Mouse (Mus musculus): Measurements from ENCODE around the gene Tomm70a. TPM values are rescaled to one million over a fixed set of nuclear protein-coding genes. Genes with fewer than 3 reads are reported as not detected.

Gene Tomm70a
- total and polyA plus RNA-seq, 2 experiments from 2014 or later = 66.5 to 107 TPM

DNA sequence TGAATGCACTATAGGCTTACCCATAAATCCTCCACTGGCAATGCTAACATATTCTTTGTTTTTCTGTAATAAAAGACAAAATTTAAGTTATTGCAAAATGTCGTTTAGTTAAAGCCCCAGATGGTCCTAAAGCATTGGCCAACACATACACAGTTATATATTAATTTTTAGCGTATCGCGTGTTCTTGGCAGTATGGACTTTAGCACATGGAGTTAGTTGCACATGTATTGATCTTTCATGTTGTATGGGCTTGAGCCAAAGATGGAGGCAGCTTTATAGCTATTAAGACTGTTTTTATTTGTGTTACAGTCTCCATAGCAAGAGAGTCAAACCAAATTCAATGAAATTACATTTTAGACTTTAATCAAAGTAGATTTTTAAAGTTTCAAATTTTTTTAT, 65.1 kb downstream of the Tomm70a start:
- H3K27me3 ChIP-seq (ENCODE audit: insufficient read depth, low read length) = no peaks in the 10 kb centered on the region
- no peak for TF ChIP-seq CTCF (IDR thresholded peaks at IDR 0.05)
- peaks cover 35% of the 10 kb centered on the region for H3K36me3 ChIP-seq (ENCODE audit: insufficient read depth, low read length)
- 99% methylated on average over 4 of the region's 4 CpGs for WGBS
- H3K9me3 ChIP-seq (ENCODE audit: low read length) = no peaks in the 10 kb centered on the region
- H3K4me1 ChIP-seq (ENCODE audit: insufficient read depth, low read length) = no peaks in the 10 kb centered on the region
- DNase-seq (ENCODE audit: low spot score) = no peak
- H3K4me2 ChIP-seq (ENCODE audit: low read depth, low read length, poor library complexity, severe bottlenecking) = no peak overlapping the region
- no peak overlapping the region for H3K4me3 ChIP-seq (ENCODE audit: low read depth, low read length)
- no peak for ATAC-seq (ENCODE audit: low FRiP score)
- no peak overlapping the region for H3K27ac ChIP-seq (ENCODE audit: low read depth, low read length)
- no peak overlapping the region for H3K9ac ChIP-seq (replicated peaks; ENCODE audit: low read length, poor library complexity, severe bottlenecking)

DNA sequence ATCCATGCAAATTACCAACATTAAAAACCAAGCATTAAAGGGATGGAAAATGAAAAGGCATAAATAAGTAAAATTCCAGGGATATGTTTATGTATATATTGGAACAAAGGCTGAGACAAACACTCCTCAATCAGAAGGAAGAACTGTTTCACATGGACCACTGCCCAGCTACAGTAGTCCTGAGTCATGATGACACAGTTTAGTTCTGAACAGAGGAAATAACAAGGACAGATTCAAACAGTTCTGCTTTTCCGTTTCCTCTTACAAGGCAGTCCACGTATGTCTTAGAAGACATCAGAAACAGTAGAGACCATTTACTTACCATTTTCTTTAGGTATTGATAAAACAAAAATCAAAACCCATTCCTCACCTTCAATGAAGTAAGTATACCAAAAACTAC, 68.0 kb downstream of the Tomm70a start:
- 94% methylated on average over 2 of the region's 2 CpGs for WGBS
- TF ChIP-seq CTCF (IDR thresholded peaks at IDR 0.05) = no peak

DNA sequence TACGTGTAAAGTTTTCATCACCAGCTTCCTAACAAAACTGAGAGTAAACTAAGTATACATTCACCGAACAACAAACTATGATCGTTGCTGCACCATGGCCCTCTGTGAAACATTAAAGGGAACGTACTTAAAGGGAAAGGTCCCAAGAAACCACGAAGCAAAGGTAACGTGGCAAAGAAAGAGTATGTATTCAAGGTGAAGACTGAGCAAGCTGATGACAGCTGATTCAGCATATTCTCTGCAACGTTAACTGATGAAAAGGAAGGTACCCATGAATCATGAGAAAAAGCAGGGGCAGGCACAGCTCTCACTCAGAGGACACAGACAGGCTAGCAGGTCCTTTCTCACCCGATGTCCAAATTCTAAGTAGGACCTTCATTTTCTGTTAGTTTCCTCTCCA, 68.9 kb downstream of the Tomm70a start:
- TF ChIP-seq CTCF (IDR thresholded peaks at IDR 0.05) = no peak
- no peak overlapping the region for H3K9ac ChIP-seq (replicated peaks; ENCODE audit: low read length, poor library complexity, severe bottlenecking)
- DNase-seq (ENCODE audit: low spot score) (no peak), ATAC-seq (ENCODE audit: low FRiP score) (no peak)
- WGBS = 90% methylated on average over 8 of the region's 8 CpGs
- H3K4me2 ChIP-seq (ENCODE audit: low read depth, low read length, poor library complexity, severe bottlenecking) = no peak overlapping the region
- H3K27ac ChIP-seq (ENCODE audit: low read depth, low read length) = no peak overlapping the region
- peaks cover 27% of the 10 kb centered on the region; the same call in 1 of the 2 replicates for H3K36me3 ChIP-seq (ENCODE audit: insufficient read depth, low read length)
- no peaks in the 10 kb centered on the region for H3K4me1 ChIP-seq (ENCODE audit: insufficient read depth, low read length)
- no peaks in the 10 kb centered on the region for H3K9me3 ChIP-seq (ENCODE audit: low read length)
- H3K27me3 ChIP-seq (ENCODE audit: insufficient read depth, low read length) = no peaks in the 10 kb centered on the region
- no peak overlapping the region for H3K4me3 ChIP-seq (ENCODE audit: low read depth, low read length)

More for the DNA sequence above, 68.0 kb downstream of the Tomm70a start:
- H3K36me3 ChIP-seq (ENCODE audit: insufficient read depth, low read length) = peaks cover 23% of the 10 kb centered on the region; the same call in 1 of the 2 replicates
- DNase-seq (ENCODE audit: low spot score) (no peak), ATAC-seq (ENCODE audit: low FRiP score) (no peak)
- H3K9me3 ChIP-seq (ENCODE audit: low read length) = no peaks in the 10 kb centered on the region
- no peaks in the 10 kb centered on the region for H3K27me3 ChIP-seq (ENCODE audit: insufficient read depth, low read length)
- H3K4me2 ChIP-seq (ENCODE audit: low read depth, low read length, poor library complexity, severe bottlenecking) = no peak overlapping the region
- H3K4me1 ChIP-seq (ENCODE audit: insufficient read depth, low read length) = no peaks in the 10 kb centered on the region
- H3K27ac ChIP-seq (ENCODE audit: low read depth, low read length) = no peak overlapping the region
- no peak overlapping the region for H3K4me3 ChIP-seq (ENCODE audit: low read depth, low read length)
- no peak overlapping the region for H3K9ac ChIP-seq (replicated peaks; ENCODE audit: low read length, poor library complexity, severe bottlenecking)

DNA sequence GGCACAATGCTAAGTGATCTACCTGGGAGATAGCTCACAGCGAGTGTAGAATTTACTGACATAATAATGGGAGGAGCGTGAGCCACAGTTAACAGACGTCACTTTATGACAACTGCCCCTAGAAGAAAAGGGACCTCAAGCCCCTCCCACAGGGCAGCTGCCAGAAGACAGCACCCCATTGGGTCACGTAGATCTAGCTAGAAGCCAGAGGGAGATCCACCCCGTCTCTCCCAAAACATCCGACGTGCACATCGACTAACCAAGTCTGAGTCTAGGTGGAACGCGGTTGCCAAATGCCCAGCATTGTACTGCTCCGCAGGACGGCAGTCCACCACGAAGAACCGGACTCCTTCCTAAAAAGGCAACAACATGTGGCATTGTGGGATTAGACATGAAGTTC, 69.7 kb downstream of the Tomm70a start:
- no peak for ATAC-seq (ENCODE audit: low FRiP score)
- peaks cover 27% of the 10 kb centered on the region; the same call in 1 of the 2 replicates for H3K36me3 ChIP-seq (ENCODE audit: insufficient read depth, low read length)

DNA sequence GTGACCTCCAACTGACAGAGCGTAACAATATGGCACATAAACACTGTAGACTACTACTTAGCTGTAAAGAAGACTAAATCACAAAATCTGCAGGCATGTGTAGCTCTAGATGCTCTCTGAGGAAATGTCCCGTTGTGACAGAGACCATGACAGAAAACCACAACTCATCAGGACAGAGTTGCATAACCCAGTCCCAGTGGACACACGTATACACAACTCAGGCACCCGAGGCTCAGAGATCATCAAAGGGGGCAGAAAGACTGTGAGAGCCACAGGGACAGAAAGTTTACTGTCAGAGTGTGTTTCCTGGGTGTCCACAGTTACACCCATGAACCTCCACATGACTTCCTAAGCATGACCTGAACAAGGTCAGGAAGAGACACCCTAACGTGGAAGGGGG, 75.1 kb downstream of the Tomm70a start:
- H3K9ac ChIP-seq (replicated peaks; ENCODE audit: low read length, poor library complexity, severe bottlenecking) = no peak overlapping the region
- H3K36me3 ChIP-seq (ENCODE audit: insufficient read depth, low read length) = peaks cover 23% of the 10 kb centered on the region
- no peaks in the 10 kb centered on the region for H3K9me3 ChIP-seq (ENCODE audit: low read length)
- H3K4me1 ChIP-seq (ENCODE audit: insufficient read depth, low read length) = no peaks in the 10 kb centered on the region
- H3K27ac ChIP-seq (ENCODE audit: low read depth, low read length) = no peak overlapping the region
- H3K4me3 ChIP-seq (ENCODE audit: low read depth, low read length) = no peak overlapping the region
- no peak for TF ChIP-seq CTCF (IDR thresholded peaks at IDR 0.05)
- no peaks in the 10 kb centered on the region for H3K27me3 ChIP-seq (ENCODE audit: insufficient read depth, low read length)
- WGBS = 80% methylated on average over 5 of the region's 5 CpGs
- DNase-seq (ENCODE audit: low spot score) (no peak), ATAC-seq (ENCODE audit: low FRiP score) (no peak)
- no peak overlapping the region for H3K4me2 ChIP-seq (ENCODE audit: low read depth, low read length, poor library complexity, severe bottlenecking)

More for the DNA sequence above, 69.7 kb downstream of the Tomm70a start:
- no peak for DNase-seq (ENCODE audit: low spot score)
- no peak for TF ChIP-seq CTCF (IDR thresholded peaks at IDR 0.05)
- H3K27me3 ChIP-seq (ENCODE audit: insufficient read depth, low read length) = no peaks in the 10 kb centered on the region
- H3K27ac ChIP-seq (ENCODE audit: low read depth, low read length) = no peak overlapping the region
- no peaks in the 10 kb centered on the region for H3K9me3 ChIP-seq (ENCODE audit: low read length)
- H3K4me3 ChIP-seq (ENCODE audit: low read depth, low read length) = no peak overlapping the region
- H3K9ac ChIP-seq (replicated peaks; ENCODE audit: low read length, poor library complexity, severe bottlenecking) = no peak overlapping the region
- H3K4me1 ChIP-seq (ENCODE audit: insufficient read depth, low read length) = no peaks in the 10 kb centered on the region
- WGBS = 87% methylated on average over 14 of the region's 14 CpGs
- H3K4me2 ChIP-seq (ENCODE audit: low read depth, low read length, poor library complexity, severe bottlenecking) = no peak overlapping the region

DNA sequence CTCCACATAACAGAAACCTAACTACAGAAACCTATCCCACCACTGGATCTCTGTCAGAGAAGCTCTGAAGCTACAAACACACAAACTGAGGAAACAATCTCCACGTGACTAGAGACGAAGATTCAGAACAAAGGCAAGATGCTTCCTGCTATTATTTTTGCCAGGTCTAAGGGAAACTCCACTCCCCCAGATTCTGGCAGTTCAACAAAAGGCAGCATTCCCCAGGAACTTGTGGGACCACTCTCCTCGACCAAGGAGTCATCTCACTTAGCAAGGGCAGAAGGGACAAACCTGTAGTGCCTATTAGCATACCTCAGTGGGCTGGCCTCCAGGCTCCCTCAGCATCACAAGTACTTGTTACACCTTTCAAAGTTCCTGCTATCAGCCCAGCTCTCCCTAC, 75.8 kb downstream of the Tomm70a start:
- 82% methylated on average over 3 of the region's 3 CpGs for WGBS
- peaks cover 17% of the 10 kb centered on the region for H3K36me3 ChIP-seq (ENCODE audit: insufficient read depth, low read length)
- H3K27ac ChIP-seq (ENCODE audit: low read depth, low read length) = no peak overlapping the region
- H3K4me1 ChIP-seq (ENCODE audit: insufficient read depth, low read length) = no peaks in the 10 kb centered on the region
- H3K9ac ChIP-seq (replicated peaks; ENCODE audit: low read length, poor library complexity, severe bottlenecking) = no peak overlapping the region
- ATAC-seq (ENCODE audit: low FRiP score) = no peak
- TF ChIP-seq CTCF (IDR thresholded peaks at IDR 0.05) = no peak
- DNase-seq (ENCODE audit: low spot score) = no peak
- no peak overlapping the region for H3K4me2 ChIP-seq (ENCODE audit: low read depth, low read length, poor library complexity, severe bottlenecking)
- no peak overlapping the region for H3K4me3 ChIP-seq (ENCODE audit: low read depth, low read length)
- no peaks in the 10 kb centered on the region for H3K9me3 ChIP-seq (ENCODE audit: low read length)
- H3K27me3 ChIP-seq (ENCODE audit: insufficient read depth, low read length) = no peaks in the 10 kb centered on the region

Other genes starting within 250 kb of the Tomm70a start
- 1.6 and 4.1 TPM in 2 replicates for gene Tmem45a, start 235.5 kb upstream of the Tomm70a start, total RNA-seq (2014; rRNA removed)
- 3.0 and 3.6 TPM in 2 replicates for gene Tmem45a, start 235.5 kb upstream of the Tomm70a start, polyA plus RNA-seq (2015; fragmentation: Nextera tagmentation; extraction: Ambion mirVana)
- gene Lnp1, start 193.6 kb upstream of the Tomm70a start, total RNA-seq (2014; rRNA removed) = not detected in 2 replicates
- 0.73 and 0.88 TPM in 2 replicates for gene Lnp1, start 193.6 kb upstream of the Tomm70a start, polyA plus RNA-seq (2015; fragmentation: Nextera tagmentation; extraction: Ambion mirVana)
- gene Tmem45a2, start 50.3 kb upstream of the Tomm70a start, total RNA-seq (2014; rRNA removed) = 0.66 TPM in 1 of 2 replicates, not detected in the other
- gene Tmem45a2, start 50.3 kb upstream of the Tomm70a start, polyA plus RNA-seq (2015; fragmentation: Nextera tagmentation; extraction: Ambion mirVana) = 0.20 and 0.35 TPM in 2 replicates
- gene Nit2, start 45.6 kb downstream of the Tomm70a start, total RNA-seq (2014; rRNA removed) = 19.7 and 30.3 TPM in 2 replicates
- 55.4 and 59.8 TPM in 2 replicates for gene Nit2, start 45.6 kb downstream of the Tomm70a start, polyA plus RNA-seq (2015; fragmentation: Nextera tagmentation; extraction: Ambion mirVana)
- 66.1 and 78.3 TPM in 2 replicates for gene Tbc1d23, start 109.8 kb downstream of the Tomm70a start, total RNA-seq (2014; rRNA removed)
- 31.3 and 36.9 TPM in 2 replicates for gene Tbc1d23, start 109.8 kb downstream of the Tomm70a start, polyA plus RNA-seq (2015; fragmentation: Nextera tagmentation; extraction: Ambion mirVana)
- gene Tmem30c, start 171.2 kb downstream of the Tomm70a start, total RNA-seq (2014; rRNA removed) = 0.49 and 0.52 TPM in 2 replicates
- 0.20 and 0.44 TPM in 2 replicates for gene Tmem30c, start 171.2 kb downstream of the Tomm70a start, polyA plus RNA-seq (2015; fragmentation: Nextera tagmentation; extraction: Ambion mirVana)
- gene Filip1l, start 231.4 kb downstream of the Tomm70a start, total RNA-seq (2014; rRNA removed) = 2.0 and 2.2 TPM in 2 replicates
- 1.6 and 1.9 TPM in 2 replicates for gene Filip1l, start 231.4 kb downstream of the Tomm70a start, polyA plus RNA-seq (2015; fragmentation: Nextera tagmentation; extraction: Ambion mirVana)

Data from midbrain, postnatal 0 days (tissue).